Mouse (Mus musculus): ENCODE data around the gene Mat2b.

The Mat2b gene

DNA sequence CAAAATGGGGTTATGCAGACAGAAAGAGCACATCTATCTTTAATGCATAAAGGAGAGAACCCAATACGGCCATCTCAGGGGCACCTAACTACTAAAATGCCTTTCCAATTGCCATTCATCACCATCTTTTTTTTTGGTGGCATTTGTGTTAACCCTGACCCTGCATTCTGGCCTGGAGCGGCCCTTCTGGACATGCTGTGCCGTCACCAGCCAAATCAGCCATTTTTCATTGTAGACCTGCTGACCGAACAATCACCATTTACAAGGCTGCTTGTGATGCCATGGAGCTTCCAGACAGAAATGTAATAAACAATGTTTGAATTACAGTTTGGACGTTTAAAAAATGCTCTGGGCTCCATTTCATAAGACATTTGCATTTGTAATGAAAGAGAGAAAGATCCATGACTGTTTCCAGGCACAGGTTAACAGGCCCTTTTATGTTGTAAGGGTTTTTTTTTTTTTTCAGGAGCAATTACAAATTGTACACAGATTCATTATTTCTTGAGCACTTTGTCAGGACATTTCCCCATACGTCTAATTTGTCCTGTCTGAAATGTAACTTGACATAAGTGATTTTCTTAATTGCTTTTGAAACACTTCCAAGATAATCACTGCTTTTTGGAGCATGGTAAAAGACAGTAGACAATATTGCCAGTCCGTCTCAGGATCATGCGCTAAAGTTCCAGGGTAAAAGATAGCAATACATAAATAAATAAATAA lies 45.1 kb downstream of the Mat2b start:
- DNase-seq, result no peak

DNA sequence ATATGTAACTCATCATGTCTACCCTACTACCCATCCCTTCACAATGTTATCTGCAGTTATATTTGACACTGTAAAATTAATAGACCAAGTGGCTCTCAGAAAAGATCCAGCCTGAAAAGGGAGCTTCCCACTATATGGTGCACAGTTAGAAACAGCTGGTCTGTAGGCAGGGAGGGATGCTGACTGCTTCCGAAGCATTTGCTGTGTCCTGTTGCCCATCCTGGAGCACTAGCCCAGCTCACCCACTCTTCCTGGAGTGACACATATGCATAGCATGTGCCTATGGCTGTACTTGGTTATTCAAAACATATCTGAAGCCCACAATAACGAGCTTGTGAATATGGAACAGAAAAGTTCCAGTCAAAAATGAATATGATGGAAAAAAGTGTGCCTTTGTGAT lies 47.8 kb downstream of the Mat2b start:
- DNase-seq, result no peak
